Mouse (Mus musculus) spleen, adult 2 months (tissue): Measurements from ENCODE around the gene Zfyve1. TPM values are rescaled to one million over a fixed set of nuclear protein-coding genes. Genes with fewer than 3 reads are reported as not detected.
"Not testable (repeated sequence)": the region's sequence is repeated elsewhere in the genome, so short reads cannot be mapped to it uniquely, and the experiment has no call there.

Source experiments
- DNase-seq, 2 experiments: peaks; one replicate each; pipeline versions ENCODE4 v3.0.0 to v3.0.0-alpha.2; 2012 to 2021; ENCODE audit warnings: low spot score in 2 of 2, low read depth in 1 of 2
- H3K27ac ChIP-seq: fragments of 200-500 bp; 2 replicates; pipeline ENCODE4 v1.5.1; 2012; ENCODE audit warnings: low read length, inconsistent platforms; ENCODE audit not compliant: insufficient read depth
- H3K27me3 ChIP-seq: fragments of 200-500 bp; 2 replicates; pipeline ENCODE4 v1.6.1; 2012; ENCODE audit warnings: mild to moderate bottlenecking, moderate library complexity, low read length, inconsistent platforms; ENCODE audit not compliant: control insufficient read depth, insufficient read depth
- H3K36me3 ChIP-seq: fragments of 200-500 bp; 2 replicates; pipeline ENCODE4 v1.6.1; 2012; ENCODE audit warnings: mild to moderate bottlenecking, low read length, inconsistent platforms; ENCODE audit not compliant: control insufficient read depth, insufficient read depth
- H3K4me1 ChIP-seq: fragments of 200-500 bp; 2 replicates; pipeline ENCODE4 v1.6.1; 2011; ENCODE audit warnings: inconsistent platforms; ENCODE audit not compliant: control insufficient read depth, insufficient read depth, insufficient read length
- H3K4me3 ChIP-seq: fragments of 200-500 bp; 2 replicates; pipeline ENCODE4 v1.5.1; 2011; ENCODE audit warnings: mild to moderate bottlenecking, inconsistent platforms; ENCODE audit not compliant: insufficient read depth, insufficient read length; ENCODE audit errors: extremely low read depth
- CTCF ChIP-seq: fragments of 200-500 bp; IDR thresholded peaks from 2 replicates; pipeline ENCODE4 v1.5.1; 2011; ENCODE audit warnings: mild to moderate bottlenecking, inconsistent platforms; ENCODE audit not compliant: insufficient read depth, insufficient read length, insufficient replicate concordance; ENCODE audit errors: extremely low read depth
- POLR2A ChIP-seq: fragments of 200-500 bp; IDR thresholded peaks from 2 replicates; pipeline ENCODE4 v1.6.1; 2011; ENCODE audit warnings: low read depth, low read length, inconsistent platforms
- WGBS: fragments of 180-500 bp; shearing (Covaris S2); methylation state at CpG from one replicate; pipeline ENCODE4 v1.1.7; 2018; 5-methylcytosine and 5-hydroxymethylcytosine counted together
- polyA plus RNA-seq: library from polyadenylated mRNA; depleted of rRNA; stranded (reverse); fragments of >200 nt; gene quantifications from 2 replicates; pipeline ENCODE4 v1.2.3, GENCODE M21; 2012

Gene Zfyve1
- polyA plus RNA-seq, 1 experiment, result 26.5 TPM

DNA sequence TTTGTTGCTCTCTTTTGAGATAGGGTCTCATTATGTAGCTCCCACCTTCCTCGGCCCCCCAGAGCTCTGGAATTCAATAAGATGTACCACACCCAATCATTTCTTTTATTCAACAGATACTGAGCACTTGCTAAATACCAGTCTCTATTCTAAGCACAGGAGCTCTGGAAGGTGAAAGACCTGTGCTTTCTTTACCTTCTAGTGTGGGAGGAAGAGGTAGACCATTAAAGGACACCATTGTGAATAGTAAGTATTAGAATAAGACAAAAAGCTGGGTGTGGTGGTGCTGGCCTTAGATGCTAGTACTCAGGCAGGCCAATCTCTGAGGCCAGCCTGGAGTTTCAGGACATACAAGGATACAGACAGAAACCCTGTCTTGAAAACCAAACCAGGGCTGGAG is 27.3 kb upstream of the Zfyve1 start:
- H3K4me1 ChIP-seq, result no peaks in the 10 kb centered on the region
- TF ChIP-seq CTCF, result no peak
- no peak for TF ChIP-seq POLR2A
- DNase-seq, result no peak
- no peak overlapping the region for H3K27ac ChIP-seq
- WGBS, result 95% methylated on average over 1 of the region's 1 CpGs
- H3K4me3 ChIP-seq, result no peak overlapping the region
- no peaks in the 10 kb centered on the region for H3K36me3 ChIP-seq
- no peaks in the 10 kb centered on the region for H3K27me3 ChIP-seq

DNA sequence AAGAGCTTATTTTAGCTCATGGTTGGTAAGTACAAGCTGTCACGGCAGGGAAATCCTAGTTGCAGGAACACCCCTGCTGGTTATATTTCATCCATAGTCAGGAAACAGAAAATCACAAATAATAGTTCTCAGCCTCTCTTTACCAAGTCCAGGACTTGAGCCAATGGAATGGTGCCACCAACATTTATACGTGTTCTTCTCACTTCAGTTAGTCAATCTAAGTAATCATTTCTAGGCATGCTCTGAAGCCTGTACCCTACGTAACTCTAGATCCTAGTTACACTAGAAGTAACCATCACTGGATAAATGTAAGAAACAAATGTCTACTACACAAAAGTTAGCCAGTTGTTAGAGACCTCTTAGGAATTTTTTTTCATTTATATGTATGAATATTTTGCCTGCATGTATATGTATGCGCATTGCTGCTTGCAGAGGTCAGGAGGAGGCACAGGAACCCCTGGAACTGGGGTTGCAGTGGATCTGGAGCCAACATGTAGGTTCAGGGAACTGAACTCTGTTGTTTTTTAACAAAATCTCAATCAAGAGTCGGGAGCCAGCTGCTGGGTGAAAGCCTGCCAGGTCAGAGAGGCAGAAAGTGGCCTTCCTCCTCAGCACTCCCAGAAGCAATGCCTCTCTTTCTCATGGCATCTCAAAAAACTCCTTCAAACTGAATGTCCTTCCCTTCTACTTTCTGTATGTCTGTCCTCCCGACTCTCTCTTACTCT is 25.2 kb upstream of the Zfyve1 start:
- WGBS, result 76% methylated on average over 6 of the region's 6 CpGs
- DNase-seq, result no peak
- TF ChIP-seq CTCF, result no peak
- TF ChIP-seq POLR2A, result no peak
- Histone ChIP-seq H3K36me3 (no peaks in the 10 kb centered on the region), H3K4me1 (no peaks in the 10 kb centered on the region), H3K4me3 (no peak overlapping the region), H3K27ac (no peak overlapping the region), H3K27me3 (no peaks in the 10 kb centered on the region)

DNA sequence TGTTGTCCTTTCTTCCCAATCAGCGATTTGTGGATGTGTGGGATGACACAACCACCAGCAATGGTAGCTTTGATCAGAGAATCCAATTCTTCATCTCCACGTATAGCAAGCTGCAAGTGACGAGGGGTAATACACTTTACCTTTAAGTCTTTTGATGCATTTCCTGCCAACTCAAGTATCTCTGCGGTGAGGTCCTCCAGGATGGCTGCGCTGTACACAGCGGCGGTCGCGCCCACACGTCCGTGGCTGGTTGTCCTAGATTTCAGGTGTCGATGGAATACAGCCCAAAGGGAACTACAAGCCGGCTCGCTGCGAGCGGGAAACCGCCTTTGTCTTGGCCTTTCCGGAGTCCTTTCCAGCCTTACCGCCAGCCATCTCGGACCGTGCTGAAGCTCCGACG is 23.7 kb upstream of the Zfyve1 start:
- 0 out of 2 replicates have a peak overlapping the region, but pooled peaks have one; percentile 7 for H3K4me3 ChIP-seq
- WGBS, result 73% methylated on average over 23 of the region's 23 CpGs
- H3K4me1 ChIP-seq, DNase-seq, H3K36me3 ChIP-seq, H3K27me3 ChIP-seq, H3K27ac ChIP-seq: not testable (repeated sequence)

DNA sequence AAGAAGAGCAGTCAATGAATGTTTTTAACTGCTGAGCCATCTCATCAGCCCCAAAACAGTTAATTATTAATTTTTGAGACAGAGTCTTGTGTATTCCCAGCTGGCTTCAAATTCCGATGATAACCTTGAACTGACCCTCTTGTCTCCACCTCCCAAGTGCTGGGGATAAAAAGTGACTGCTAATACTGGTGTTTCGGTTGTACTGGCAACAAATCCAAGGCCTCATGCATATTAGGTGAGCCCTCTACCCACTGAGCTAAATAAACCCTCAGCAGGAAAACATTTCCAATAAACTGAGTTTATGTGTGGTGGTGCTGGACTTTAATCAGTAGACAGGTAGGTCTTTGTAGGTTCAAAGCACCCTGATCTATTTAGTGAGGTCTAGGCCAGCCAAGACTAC is 22.0 kb upstream of the Zfyve1 start:
- no peaks in the 10 kb centered on the region for H3K36me3 ChIP-seq
- no peaks in the 10 kb centered on the region for H3K4me1 ChIP-seq
- H3K27ac ChIP-seq, result no peak overlapping the region
- H3K4me3 ChIP-seq, result no peak overlapping the region
- 95% methylated on average over 2 of the region's 2 CpGs for WGBS
- no peak for DNase-seq
- H3K27me3 ChIP-seq, result no peaks in the 10 kb centered on the region
- TF ChIP-seq CTCF (no peak), POLR2A (no peak)

DNA sequence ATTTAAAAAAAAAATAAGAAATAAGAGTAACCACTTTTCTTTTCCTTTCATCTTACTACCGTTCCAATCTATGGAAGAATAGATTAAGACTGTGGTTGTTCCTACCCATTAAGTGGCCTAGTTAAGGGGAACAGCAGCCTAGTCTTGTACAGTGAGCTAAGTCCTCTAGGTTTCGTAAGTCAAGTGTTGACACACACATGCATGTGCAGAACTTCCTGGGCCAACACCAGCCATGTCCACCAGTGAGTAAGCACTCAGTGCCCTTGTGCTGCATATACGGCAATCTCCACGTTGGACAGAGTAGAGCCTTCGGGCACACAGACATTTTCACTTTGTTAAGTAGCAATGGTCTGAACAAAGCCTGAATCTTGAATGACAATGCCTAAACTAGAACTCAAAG is 20.2 kb upstream of the Zfyve1 start:
- DNase-seq, result no peak
- H3K4me1 ChIP-seq, result no peaks in the 10 kb centered on the region
- no peaks in the 10 kb centered on the region for H3K36me3 ChIP-seq
- H3K27ac ChIP-seq, result no peak overlapping the region
- 93% methylated on average over 5 of the region's 5 CpGs for WGBS
- no peak for TF ChIP-seq CTCF
- no peak for TF ChIP-seq POLR2A
- no peak overlapping the region for H3K4me3 ChIP-seq
- no peaks in the 10 kb centered on the region for H3K27me3 ChIP-seq

DNA sequence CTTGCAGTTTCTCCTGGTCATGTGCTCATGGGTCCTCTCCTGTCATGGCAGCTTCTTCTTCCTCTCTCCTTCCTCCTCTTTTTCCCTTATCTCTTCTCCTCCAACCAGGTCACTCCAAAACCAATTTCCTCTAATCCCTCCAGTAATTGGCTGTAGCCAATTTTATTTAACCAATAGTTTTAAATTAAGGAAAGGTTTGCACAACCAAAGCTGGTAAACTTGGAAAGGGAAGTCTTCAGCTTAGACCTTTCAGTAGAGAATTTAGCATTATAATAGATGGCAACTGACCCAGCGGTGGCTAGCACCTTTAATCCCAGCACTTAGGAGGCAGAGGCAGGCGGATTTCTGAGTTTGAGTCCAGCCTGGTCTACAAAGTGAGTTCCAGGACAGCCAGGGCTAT is 9.4 kb upstream of the Zfyve1 start:
- H3K4me1 ChIP-seq, H3K4me3 ChIP-seq: not testable (repeated sequence)
- 92% methylated on average over 2 of the region's 2 CpGs for WGBS

DNA sequence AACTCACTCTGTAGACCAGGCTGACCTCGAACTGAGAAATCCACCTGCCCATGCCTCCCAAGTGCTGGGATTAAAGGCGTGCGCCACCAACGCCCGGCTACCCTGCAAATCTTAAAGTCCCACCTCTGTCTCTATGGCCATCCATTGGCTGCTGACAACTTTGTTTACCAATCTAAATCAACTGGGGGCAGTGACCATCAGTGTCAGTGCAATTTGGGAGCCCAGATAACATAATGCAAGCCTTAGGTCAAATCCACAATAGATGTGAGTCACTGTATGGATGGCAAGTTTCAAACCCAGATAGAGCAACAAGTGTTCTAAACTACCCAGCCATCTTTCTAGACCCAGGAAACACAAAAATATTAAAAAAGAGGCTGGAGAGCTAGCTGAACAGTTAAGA is 5.3 kb upstream of the Zfyve1 start:
- no peaks in the 10 kb centered on the region for H3K27me3 ChIP-seq
- WGBS, result 92% methylated on average over 5 of the region's 5 CpGs
- no peak overlapping the region for H3K27ac ChIP-seq
- H3K4me1 ChIP-seq, result no peaks in the 10 kb centered on the region
- no peak overlapping the region for H3K4me3 ChIP-seq
- no peaks in the 10 kb centered on the region for H3K36me3 ChIP-seq
- TF ChIP-seq CTCF, result no peak
- TF ChIP-seq POLR2A, result no peak
- no peak for DNase-seq

More for the DNA sequence above, 9.4 kb upstream of the Zfyve1 start:
- not testable (repeated sequence) for H3K36me3 ChIP-seq, DNase-seq, H3K27ac ChIP-seq, H3K27me3 ChIP-seq
